Mouse (Mus musculus) hindbrain, embryonic 10.5 days (tissue): ENCODE results near the gene Sh3kbp1. TPM values are rescaled to one million over a fixed set of nuclear protein-coding genes. Genes with fewer than 3 reads are reported as not detected.

ENCODE experiments used
- DNase-seq: peaks from one replicate; pipeline ENCODE4 v3.0.0-alpha.2; 2017; ENCODE audit warnings: low spot score
- H3K27ac ChIP-seq: fragments of 300-500 bp; sonication (generic); 2 replicates; pipeline ENCODE4 v1.5.1; 2016; ENCODE audit warnings: mild to moderate bottlenecking, moderate library complexity
- H3K27me3 ChIP-seq: fragments of 300-500 bp; sonication (generic); 2 replicates; pipeline ENCODE4 v1.6.1; 2016; ENCODE audit warnings: mild to moderate bottlenecking; ENCODE audit not compliant: poor library complexity, insufficient read depth, severe bottlenecking
- H3K36me3 ChIP-seq: fragments of 300-500 bp; sonication (generic); 2 replicates; pipeline ENCODE4 v1.6.1; 2016; ENCODE audit warnings: mild to moderate bottlenecking, moderate library complexity
- H3K4me1 ChIP-seq: fragments of 300-500 bp; sonication (generic); replicated peaks from 2 replicates; pipeline ENCODE4 v1.6.1; 2016; ENCODE audit warnings: mild to moderate bottlenecking
- H3K4me3 ChIP-seq: fragments of 300-500 bp; sonication (generic); 2 replicates; pipeline ENCODE4 v1.5.1; 2016; ENCODE audit warnings: mild to moderate bottlenecking, moderate library complexity
- H3K9me3 ChIP-seq: fragments of 300-500 bp; sonication (generic); 2 replicates; pipeline ENCODE4 v1.6.1; 2016; ENCODE audit warnings: mild to moderate bottlenecking, moderate library complexity
- WGBS: fragments of 180-500 bp; shearing (Covaris S2); methylation state at CpG from one replicate; pipeline ENCODE4 v1.1.7; 2016; 5-methylcytosine and 5-hydroxymethylcytosine counted together
- polyA plus RNA-seq: library from polyadenylated mRNA; unstranded; fragments of >200 nt; fragmentation: Nextera tagmentation; extraction: Ambion mirVana; gene quantifications from 2 replicates; pipeline ENCODE4 v1.2.1, GENCODE M21; 2016

Sh3kbp1 gene
- polyA plus RNA-seq, 1 experiment from 2014 or later, result 26.8 TPM

GRCm38 (mm10) chrX:159881576-159881975 is 254.5 kb downstream of the Sh3kbp1 start:
- H3K4me3 ChIP-seq, result no peak overlapping the region
- H3K4me1 ChIP-seq, result 0 out of 2 replicates have a peak, but pooled peaks cover 4% of the 10 kb centered on the region
- no peaks in the 10 kb centered on the region for H3K36me3 ChIP-seq
- WGBS, result 76% methylated on average over 5 of the region's 5 CpGs
- H3K27ac ChIP-seq, result no peak overlapping the region
- DNase-seq, result no peak
- no peaks in the 10 kb centered on the region for H3K9me3 ChIP-seq
- peaks cover 87% of the 10 kb centered on the region for H3K27me3 ChIP-seq

- H3K27ac ChIP-seq, result no peak overlapping the region
- H3K4me3 ChIP-seq, result no peak overlapping the region
- H3K27me3 ChIP-seq, result peaks cover 59% of the 10 kb centered on the region
- WGBS, result 81% methylated on average over 4 of the region's 4 CpGs
- no peaks in the 10 kb centered on the region for H3K36me3 ChIP-seq
- no peak for DNase-seq
- H3K4me1 ChIP-seq, result no peaks in the 10 kb centered on the region
- H3K9me3 ChIP-seq, result no peaks in the 10 kb centered on the region
Observed at GRCm38 (mm10) chrX:159896536-159896935, 269.5 kb downstream of the Sh3kbp1 start.

GRCm38 (mm10) chrX:159898110-159898509 is 271.0 kb downstream of the Sh3kbp1 start:
- Histone ChIP-seq H3K4me3 (no peak overlapping the region), H3K27ac (no peak overlapping the region), H3K27me3 (peaks cover 61% of the 10 kb centered on the region), H3K4me1 (no peaks in the 10 kb centered on the region), H3K36me3 (no peaks in the 10 kb centered on the region), H3K9me3 (no peaks in the 10 kb centered on the region)
- 60% methylated on average over 2 of the region's 2 CpGs for WGBS
- DNase-seq, result no peak

- H3K4me3 ChIP-seq, result no peak overlapping the region
- 84% methylated on average over 2 of the region's 2 CpGs for WGBS
- H3K27me3 ChIP-seq, result peaks cover 69% of the 10 kb centered on the region
- no peaks in the 10 kb centered on the region for H3K9me3 ChIP-seq
- no peaks in the 10 kb centered on the region for H3K36me3 ChIP-seq
- H3K4me1 ChIP-seq, result no peaks in the 10 kb centered on the region
- H3K27ac ChIP-seq, result no peak overlapping the region
- DNase-seq, result no peak
Observed at GRCm38 (mm10) chrX:159899121-159899520, 272.0 kb downstream of the Sh3kbp1 start.

- H3K9me3 ChIP-seq, result no peaks in the 10 kb centered on the region
- H3K27me3 ChIP-seq, result peaks cover 81% of the 10 kb centered on the region
- no peaks in the 10 kb centered on the region for H3K4me1 ChIP-seq
- no peak for DNase-seq
- WGBS, result 90% methylated on average over 3 of the region's 3 CpGs
- H3K36me3 ChIP-seq, result no peaks in the 10 kb centered on the region
- no peak overlapping the region for H3K4me3 ChIP-seq
- no peak overlapping the region for H3K27ac ChIP-seq
Observed at GRCm38 (mm10) chrX:159903421-159903820, 276.3 kb downstream of the Sh3kbp1 start.

GRCm38 (mm10) chrX:159907703-159908102 is 280.6 kb downstream of the Sh3kbp1 start:
- Histone ChIP-seq H3K4me3 (no peak overlapping the region), H3K36me3 (no peaks in the 10 kb centered on the region), H3K4me1 (no peaks in the 10 kb centered on the region), H3K27me3 (peaks cover 88% of the 10 kb centered on the region), H3K9me3 (no peaks in the 10 kb centered on the region), H3K27ac (no peak overlapping the region)
- WGBS, result 78% methylated on average over 1 of the region's 1 CpGs
- DNase-seq, result no peak

- H3K36me3 ChIP-seq, result no peaks in the 10 kb centered on the region
- H3K9me3 ChIP-seq, result no peaks in the 10 kb centered on the region
- H3K4me3 ChIP-seq, result no peak overlapping the region
- no peaks in the 10 kb centered on the region; the same call in 1 of the 2 replicates for H3K4me1 ChIP-seq
- no peak overlapping the region for H3K27ac ChIP-seq
- peaks cover 74% of the 10 kb centered on the region for H3K27me3 ChIP-seq
- WGBS, result 83% methylated on average over 6 of the region's 6 CpGs
- DNase-seq, result no peak
Observed at GRCm38 (mm10) chrX:159909446-159910277, 282.6 kb downstream of the Sh3kbp1 start.

- Histone ChIP-seq H3K27ac (no peak overlapping the region), H3K36me3 (no peaks in the 10 kb centered on the region), H3K27me3 (peaks cover 64% of the 10 kb centered on the region), H3K4me1 (no peaks in the 10 kb centered on the region; the same call in 1 of the 2 replicates), H3K4me3 (no peak overlapping the region), H3K9me3 (no peaks in the 10 kb centered on the region)
- 61% methylated on average over 3 of the region's 3 CpGs for WGBS
- no peak for DNase-seq
Observed at GRCm38 (mm10) chrX:159910600-159910999, 283.5 kb downstream of the Sh3kbp1 start.

- no peaks in the 10 kb centered on the region for H3K9me3 ChIP-seq
- H3K27me3 ChIP-seq, result peaks cover 57% of the 10 kb centered on the region
- whole genome bisulfite sequencing, result 79% methylated on average over 4 of the region's 4 CpGs
- no peak for DNase-seq
- no peak overlapping the region for H3K27ac ChIP-seq
- H3K4me1 ChIP-seq, result no peaks in the 10 kb centered on the region; the same call in 1 of the 2 replicates
- H3K36me3 ChIP-seq, result no peaks in the 10 kb centered on the region
- no peak overlapping the region for H3K4me3 ChIP-seq
Observed at GRCm38 (mm10) chrX:159911613-159912012, 284.5 kb downstream of the Sh3kbp1 start.

GRCm38 (mm10) chrX:159912061-159912460 is 285.0 kb downstream of the Sh3kbp1 start:
- 71% methylated on average over 3 of the region's 3 CpGs for WGBS
- Histone ChIP-seq H3K27me3 (peaks cover 53% of the 10 kb centered on the region), H3K4me1 (no peaks in the 10 kb centered on the region; the same call in 1 of the 2 replicates), H3K27ac (no peak overlapping the region), H3K4me3 (no peak overlapping the region), H3K9me3 (no peaks in the 10 kb centered on the region), H3K36me3 (no peaks in the 10 kb centered on the region)
- no peak for DNase-seq

- no peak overlapping the region; the same call in 1 of the 2 replicates for H3K27ac ChIP-seq
- no peaks in the 10 kb centered on the region for H3K9me3 ChIP-seq
- no peaks in the 10 kb centered on the region; the same call in 1 of the 2 replicates for H3K4me1 ChIP-seq
- no peak overlapping the region for H3K4me3 ChIP-seq
- 58% methylated on average over 3 of the region's 3 CpGs for WGBS
- DNase-seq, result no peak
- peaks cover 53% of the 10 kb centered on the region for H3K27me3 ChIP-seq
- H3K36me3 ChIP-seq, result no peaks in the 10 kb centered on the region
Observed at GRCm38 (mm10) chrX:159913489-159913888, 286.4 kb downstream of the Sh3kbp1 start.

GRCm38 (mm10) chrX:159915125-159915524 is 288.1 kb downstream of the Sh3kbp1 start:
- DNase-seq, result no peak
- WGBS, result 62% methylated on average over 1 of the region's 1 CpGs
- no peak overlapping the region for H3K4me3 ChIP-seq
- no peaks in the 10 kb centered on the region for H3K36me3 ChIP-seq
- no peak overlapping the region for H3K27ac ChIP-seq
- no peaks in the 10 kb centered on the region; the same call in 1 of the 2 replicates for H3K4me1 ChIP-seq
- peaks cover 55% of the 10 kb centered on the region for H3K27me3 ChIP-seq
- no peaks in the 10 kb centered on the region for H3K9me3 ChIP-seq

- Histone ChIP-seq H3K4me3 (no peak overlapping the region), H3K27ac (no peak overlapping the region), H3K9me3 (no peaks in the 10 kb centered on the region), H3K36me3 (no peaks in the 10 kb centered on the region), H3K27me3 (peaks cover 79% of the 10 kb centered on the region), H3K4me1 (no peaks in the 10 kb centered on the region)
- no peak for DNase-seq
- 94% methylated on average over 6 of the region's 6 CpGs for WGBS
Observed at GRCm38 (mm10) chrX:159924759-159925158, 297.7 kb downstream of the Sh3kbp1 start.
